Mouse (Mus musculus) kidney, postnatal 0 days (tissue): ENCODE measurements around the gene Rcbtb2. TPM values are rescaled to one million over a fixed set of nuclear protein-coding genes. Genes with fewer than 3 reads are reported as not detected.
"Not testable (repeated sequence)": the region's sequence is repeated elsewhere in the genome, so short reads cannot be mapped to it uniquely, and the experiment has no call there.

ENCODE experiments used
- ATAC-seq: fragments of 200-750 bp; cut with Nextera tagmentation; replicated peaks from 2 replicates; pipeline ENCODE4 v1.8.0; 2017; ENCODE audit warnings: low read depth, moderate number of reproducible peaks, moderate TSS enrichment, moderate library complexity; ENCODE audit not compliant: low FRiP score
- DNase-seq: peaks from one replicate; pipeline ENCODE4 v3.0.0-alpha.2; 2016; ENCODE audit warnings: low spot score
- H3K27ac ChIP-seq: fragments of 300-500 bp; sonication (generic); 2 replicates; pipeline ENCODE4 v1.5.1; 2014; ENCODE audit warnings: mild to moderate bottlenecking
- H3K27me3 ChIP-seq: fragments of 300-500 bp; sonication (generic); 2 replicates; pipeline ENCODE4 v1.6.1; 2014; ENCODE audit warnings: low read length, mixed read lengths; ENCODE audit not compliant: insufficient read depth
- H3K36me3 ChIP-seq: fragments of 300-500 bp; sonication (generic); 2 replicates; pipeline ENCODE4 v1.6.1; 2014; ENCODE audit warnings: low read length, mixed read lengths; ENCODE audit not compliant: insufficient read depth
- H3K4me1 ChIP-seq: fragments of 300-500 bp; sonication (generic); replicated peaks from 2 replicates; pipeline ENCODE4 v1.6.1; 2014; ENCODE audit warnings: antibody characterized with exemption, low read length, mixed read lengths; ENCODE audit not compliant: insufficient read depth
- H3K4me2 ChIP-seq: fragments of 300-500 bp; sonication (generic); 2 replicates; pipeline ENCODE4 v1.6.1; 2014; ENCODE audit warnings: mild to moderate bottlenecking, low read length, moderate library complexity, mixed read lengths
- H3K4me3 ChIP-seq: fragments of 300-500 bp; sonication (generic); replicated peaks from 2 replicates; pipeline ENCODE4 v1.5.1; 2014; ENCODE audit warnings: low read depth, low read length
- H3K9ac ChIP-seq: fragments of 300-500 bp; sonication (generic); 2 replicates; pipeline ENCODE4 v1.6.1; 2014; ENCODE audit warnings: low read depth, low read length
- H3K9me3 ChIP-seq: fragments of 300-500 bp; sonication (generic); replicated peaks from 2 replicates; pipeline ENCODE4 v1.6.1; 2016; ENCODE audit warnings: low read length, inconsistent platforms, mixed read lengths
- CTCF ChIP-seq: IDR thresholded peaks from 2 replicates; pipeline ENCODE4 v1.5.1; 2016; ENCODE audit warnings: antibody characterized with exemption, low read depth, mild to moderate bottlenecking, moderate library complexity
- WGBS: fragments of 180-500 bp; shearing (Covaris S2); extraction: QIAGEN DNeasy Blood & Tissue Kit; methylation state at CpG from one replicate; pipeline ENCODE4 v1.1.7; 2014; 5-methylcytosine and 5-hydroxymethylcytosine counted together
- polyA plus RNA-seq: library from polyadenylated mRNA; unstranded; fragments of >200 nt; fragmentation: Nextera tagmentation; extraction: Ambion mirVana; gene quantifications from 2 replicates; pipeline ENCODE4 v1.2.1, GENCODE M21; 2015

Gene Rcbtb2
- polyA plus RNA-seq, 1 experiment from 2014 or later, result 87.4 TPM

DNA sequence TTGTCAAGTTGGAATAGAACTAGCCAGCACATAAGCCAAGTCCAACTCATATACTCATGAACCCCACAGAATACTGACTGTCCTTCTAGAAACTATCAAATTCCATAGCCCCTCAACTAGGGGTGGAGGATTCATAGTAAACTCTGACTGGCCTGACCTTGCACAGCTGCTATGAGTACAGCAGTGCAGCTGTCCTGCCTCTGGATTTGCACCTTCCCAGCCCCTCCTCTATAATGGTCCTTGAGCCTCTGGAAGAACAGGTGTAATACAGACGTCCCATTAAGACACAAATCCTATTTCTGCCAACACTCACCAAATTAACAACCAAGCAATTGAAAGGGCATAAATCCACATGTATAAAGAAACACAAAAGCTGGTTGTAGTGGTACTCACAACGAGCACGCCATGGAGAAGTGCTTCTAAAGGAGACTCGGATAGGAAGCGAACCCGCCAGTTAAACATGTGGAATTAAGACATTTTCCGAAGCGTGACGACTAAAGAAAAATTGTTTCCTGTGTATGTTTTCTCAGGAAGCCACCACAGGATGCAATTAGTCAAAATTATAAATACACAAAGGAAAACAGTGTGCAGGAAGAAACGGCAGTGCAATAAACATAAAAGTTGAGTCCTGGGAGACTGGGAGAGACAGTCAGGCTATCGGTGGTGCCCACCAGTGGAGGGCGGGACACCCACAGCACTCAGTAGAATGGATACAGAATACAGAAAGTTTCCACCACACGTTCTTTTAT, 27.9 kb upstream of the Rcbtb2 start:
- Histone ChIP-seq H3K36me3 (no peaks in the 10 kb centered on the region), H3K4me2 (no peak overlapping the region), H3K27me3 (no peaks in the 10 kb centered on the region), H3K4me1 (no peaks in the 10 kb centered on the region), H3K9ac (no peak overlapping the region), H3K9me3 (no peaks in the 10 kb centered on the region), H3K27ac (peak overlapping the region; percentile 25; the same call in 1 of the 2 replicates), H3K4me3 (no peak overlapping the region)
- TF ChIP-seq CTCF, result peak; percentile 24; the same call in 1 of the 2 replicates
- DNase-seq, result peak; percentile 68
- ATAC-seq, result no peak
- WGBS, result 43% methylated on average over 13 of the region's 13 CpGs

DNA sequence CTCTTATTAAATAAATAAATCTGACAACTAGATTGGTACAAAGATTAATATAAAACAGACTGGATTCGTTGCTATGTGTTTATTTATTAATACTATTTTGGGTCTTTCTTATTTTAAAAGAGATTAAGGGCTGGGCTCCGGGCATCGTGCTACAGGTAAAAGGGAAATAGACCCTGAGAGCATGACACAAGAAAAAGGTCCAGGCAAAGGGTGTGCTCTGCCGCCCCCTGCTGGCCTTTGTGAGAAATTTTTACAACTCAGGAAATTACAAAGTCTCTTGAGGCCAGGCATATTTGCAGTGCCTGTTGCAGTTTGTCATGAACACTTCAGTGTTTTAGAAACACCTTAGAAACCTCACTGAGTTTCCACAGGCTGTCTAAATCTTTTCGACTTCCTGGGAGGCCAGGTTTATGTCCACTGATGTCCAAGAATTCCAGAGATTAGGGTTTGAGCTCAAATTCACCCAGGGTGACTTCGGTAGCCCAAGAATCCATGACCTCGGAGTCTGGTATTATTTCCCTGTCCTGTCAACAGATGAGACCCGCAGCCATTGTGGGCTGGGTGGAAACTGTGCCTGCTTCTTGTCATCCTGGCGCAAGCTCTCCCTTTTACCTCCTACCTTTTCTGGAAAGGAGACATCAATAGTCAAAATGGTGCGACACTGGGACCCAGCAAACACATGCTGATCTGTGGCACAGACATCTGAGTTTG, 24.0 kb upstream of the Rcbtb2 start:
- no peak for ATAC-seq

DNA sequence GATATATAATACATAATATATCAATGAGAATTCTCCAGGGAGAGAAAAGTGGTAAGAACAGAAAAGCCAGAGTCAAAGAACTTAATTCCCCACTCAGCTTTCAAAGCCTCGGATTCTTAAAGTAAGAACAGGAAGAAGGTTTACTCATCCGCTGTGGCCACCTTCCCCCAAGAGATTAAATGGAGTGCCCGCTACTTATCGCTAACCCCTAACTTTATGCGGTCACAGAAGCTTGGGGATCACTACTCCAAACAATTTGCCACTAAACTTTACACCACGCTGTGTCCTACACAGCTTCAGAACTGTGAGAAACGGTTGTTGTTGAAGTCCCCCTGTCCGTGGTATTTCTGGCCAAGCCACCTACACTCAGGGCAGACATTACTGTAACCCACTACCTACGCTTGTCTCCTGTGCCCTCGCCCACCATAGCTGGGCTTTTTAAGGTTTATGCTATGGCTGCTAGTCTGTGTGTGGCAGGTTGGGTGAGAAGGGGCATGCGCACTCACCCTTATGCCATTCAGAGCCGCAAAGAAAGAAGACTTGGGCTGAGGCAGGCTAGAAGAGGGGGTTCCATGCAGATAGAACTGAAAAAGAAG, 20.5 kb upstream of the Rcbtb2 start:
- no peak overlapping the region for H3K4me3 ChIP-seq
- no peaks in the 10 kb centered on the region for H3K9me3 ChIP-seq
- H3K27me3 ChIP-seq, result no peaks in the 10 kb centered on the region; the same call in 1 of the 2 replicates
- no peaks in the 10 kb centered on the region for H3K36me3 ChIP-seq
- 54% methylated on average over 12 of the region's 12 CpGs for WGBS
- no peak overlapping the region for H3K27ac ChIP-seq
- DNase-seq (no peak), ATAC-seq (no peak)
- H3K4me1 ChIP-seq, result no peaks in the 10 kb centered on the region
- no peak overlapping the region for H3K9ac ChIP-seq
- no peak for TF ChIP-seq CTCF
- no peak overlapping the region for H3K4me2 ChIP-seq

More for the DNA sequence above, 24.0 kb upstream of the Rcbtb2 start:
- H3K4me3 ChIP-seq, result no peak overlapping the region
- peak; percentile 84 for DNase-seq
- H3K4me1 ChIP-seq, result no peaks in the 10 kb centered on the region
- peak; percentile 93 for TF ChIP-seq CTCF
- WGBS, result 37% methylated on average over 10 of the region's 10 CpGs
- H3K9me3 ChIP-seq, result no peaks in the 10 kb centered on the region
- no peaks in the 10 kb centered on the region; the same call in 1 of the 2 replicates for H3K27me3 ChIP-seq
- H3K36me3 ChIP-seq, result no peaks in the 10 kb centered on the region
- H3K9ac ChIP-seq, result no peak overlapping the region
- H3K27ac ChIP-seq, result no peak overlapping the region
- no peak overlapping the region for H3K4me2 ChIP-seq

DNA sequence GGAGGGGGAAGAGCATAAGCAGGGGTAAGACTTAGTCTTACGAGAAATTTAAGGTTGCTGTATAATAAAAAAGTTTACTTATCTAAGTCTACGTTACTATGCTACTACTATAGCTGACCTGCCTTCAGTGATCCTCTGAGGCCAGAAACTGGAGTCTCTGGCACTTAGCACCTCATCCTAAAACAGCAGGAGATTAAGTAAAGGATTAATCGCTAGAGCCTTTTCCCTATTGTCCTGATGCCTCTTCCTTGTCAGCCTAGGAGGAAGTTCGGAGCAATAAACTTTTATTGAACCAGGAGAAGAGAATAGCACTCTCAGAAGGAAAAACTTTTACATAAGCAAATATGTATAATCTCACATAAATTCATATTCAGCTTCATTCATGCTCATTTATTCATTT, 19.9 kb upstream of the Rcbtb2 start:
- 33% methylated on average over 4 of the region's 4 CpGs for WGBS
- H3K36me3 ChIP-seq, H3K27me3 ChIP-seq, H3K4me1 ChIP-seq, DNase-seq, H3K9me3 ChIP-seq, H3K4me2 ChIP-seq, ATAC-seq, H3K27ac ChIP-seq, H3K9ac ChIP-seq, H3K4me3 ChIP-seq: not testable (repeated sequence)

DNA sequence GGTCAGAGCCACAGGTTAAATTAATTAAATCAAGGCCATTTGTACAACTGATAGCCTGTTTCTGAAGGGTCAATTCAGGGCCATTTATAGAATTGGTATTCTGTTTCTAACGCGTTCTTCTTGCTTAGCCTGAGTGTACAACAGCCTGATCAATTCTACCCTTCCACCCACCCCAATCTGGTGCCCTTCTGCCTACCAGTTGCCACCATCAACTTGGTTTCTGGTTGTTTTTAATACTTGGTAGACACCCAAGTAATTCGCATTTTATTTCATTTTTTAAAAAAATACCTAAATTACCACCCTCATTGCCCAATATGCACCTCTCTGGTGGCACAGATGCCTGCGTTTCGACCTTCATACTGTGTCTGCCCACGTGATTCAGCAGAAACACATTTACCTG, 17.9 kb upstream of the Rcbtb2 start:
- Histone ChIP-seq H3K36me3 (no peaks in the 10 kb centered on the region), H3K9me3 (no peaks in the 10 kb centered on the region), H3K4me1 (no peaks in the 10 kb centered on the region), H3K27ac (no peak overlapping the region), H3K9ac (no peak overlapping the region), H3K4me3 (no peak overlapping the region), H3K27me3 (no peaks in the 10 kb centered on the region; the same call in 1 of the 2 replicates), H3K4me2 (no peak overlapping the region)
- 73% methylated on average over 6 of the region's 6 CpGs for WGBS
- DNase-seq, result no peak
- TF ChIP-seq CTCF, result no peak
- no peak for ATAC-seq

DNA sequence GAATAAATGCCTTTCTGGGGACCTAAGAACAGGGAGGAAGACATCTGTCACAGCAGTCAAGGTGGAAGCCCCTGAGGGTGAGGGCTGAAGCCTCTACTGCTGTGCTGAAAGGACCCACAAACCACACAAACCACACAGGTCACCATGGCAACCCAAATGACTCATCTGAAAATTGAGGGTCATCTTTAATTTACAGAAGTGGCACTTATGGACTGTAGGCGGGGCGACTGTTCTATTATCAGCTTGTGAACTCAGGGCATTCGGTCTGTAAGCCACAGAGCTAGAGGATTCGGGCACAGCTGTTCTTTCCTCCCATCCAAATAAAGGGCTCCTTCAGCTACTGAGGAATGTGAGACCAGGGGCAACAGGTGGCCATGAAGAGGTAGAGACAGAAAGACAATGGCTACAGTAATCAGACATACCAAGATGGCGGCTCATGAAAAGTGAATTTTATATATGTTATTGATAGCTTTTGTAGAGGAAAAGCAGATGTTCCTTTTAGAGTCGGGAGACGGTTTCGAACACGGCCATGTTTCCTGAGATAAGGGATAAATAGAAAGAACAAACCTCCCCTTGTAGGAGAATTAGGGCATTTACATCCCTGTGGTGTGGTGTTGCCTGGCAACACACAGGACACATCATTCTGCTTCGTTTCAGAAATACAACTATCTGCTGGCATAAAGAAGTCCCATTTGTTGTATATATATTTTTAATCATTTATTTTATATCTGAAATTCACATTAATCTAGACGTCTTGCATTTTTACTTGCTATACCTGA, 17.2 kb upstream of the Rcbtb2 start:
- H3K36me3 ChIP-seq, result no peaks in the 10 kb centered on the region
- no peak overlapping the region for H3K4me3 ChIP-seq
- H3K27ac ChIP-seq, result no peak overlapping the region
- no peak overlapping the region for H3K4me2 ChIP-seq
- H3K4me1 ChIP-seq, result no peaks in the 10 kb centered on the region
- H3K9ac ChIP-seq, result no peak overlapping the region
- 73% methylated on average over 11 of the region's 11 CpGs for WGBS
- TF ChIP-seq CTCF, result no peak
- no peaks in the 10 kb centered on the region for H3K9me3 ChIP-seq
- no peak for DNase-seq
- no peaks in the 10 kb centered on the region; the same call in 1 of the 2 replicates for H3K27me3 ChIP-seq
- ATAC-seq, result no peak
